8 mouse cellular contexts compared by ENCODE assay signal in the genomic region with DNA sequence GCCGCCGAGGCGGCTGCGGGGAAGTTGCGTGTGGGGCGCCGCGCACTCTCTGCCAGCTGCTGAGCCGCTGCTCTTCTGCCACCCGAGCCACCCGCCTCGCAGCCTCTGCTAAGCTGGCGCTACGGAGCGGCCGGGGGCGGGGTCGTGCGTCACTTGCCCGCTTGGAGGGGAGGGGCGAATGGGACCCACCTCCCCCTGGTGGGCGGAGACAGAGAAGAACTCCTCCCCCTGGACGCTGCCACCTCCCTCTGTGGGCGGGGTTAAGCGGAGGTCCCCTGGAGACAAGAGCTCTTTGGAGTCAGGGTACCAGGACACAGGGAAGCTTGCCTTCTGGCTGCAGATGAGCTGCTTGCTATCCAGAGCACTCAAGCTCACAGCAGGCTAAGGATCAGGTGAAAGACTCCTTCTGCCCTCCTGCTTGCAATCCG. TPM values are rescaled to one million over a fixed set of nuclear protein-coding genes. Genes with fewer than 3 reads are reported as not detected.
DNase-seq lines count a peak whose midpoint lies in the region; ATAC-seq lines count a peak whose summit lies in the region.

A gene (minus strand): TSS at position 151 of the 428 bp plus-strand sequence.

- H3K27me3 ChIP-seq in intestine, embryonic 15.5 days (replicated peaks), result no peaks in the 10 kb centered on the region; the same call in 1 of the 2 replicates

- H3K4me3 ChIP-seq in intestine, embryonic 15.5 days (replicated peaks), result peak within 1 kb of the TSS; percentile 80

- peak within 1 kb of the TSS; percentile 71 for H3K27ac ChIP-seq in intestine, embryonic 15.5 days

- intact Hi-C loops in gastrocnemius, postnatal 36 days (cut with DNase I), result loop anchor here (5.0 kb wide), 1 partner anchor 271 kb away; no protein-coding TSS in a partner anchor
- intact Hi-C loops in left cerebral cortex, postnatal 25 days (cut with DNase I), result loop anchor here (2.0 to 5.0 kb wide), 4 partner anchors 196 to 381 kb away; a partner anchor contains a TSS

- ATAC-seq in intestine, embryonic 15.5 days, result peak; percentile 97

- 0 out of 2 replicates have a peak, but pooled peaks cover 3% of the 10 kb centered on the region for H3K4me1 ChIP-seq in intestine, embryonic 15.5 days (replicated peaks)

- DNase-seq in adrenal gland, postnatal 10 days, result peak; percentile 95
- DNase-seq in embryo, embryonic 11 days, result peak; percentile 96
- DNase-seq in gastrocnemius, postnatal 36 days, result peak; percentile 75 to 81
- peak; percentile 89 to 95 for DNase-seq in left cerebral cortex, postnatal 25 days (ENCODE audit: low spot score in 2 of 2)
- DNase-seq in mesoderm, embryonic 11.5 days (ENCODE audit: low read depth, low spot score), result peak; percentile 95
- peak; percentile 90 for DNase-seq in right cerebral cortex, postnatal 25 days
- peak; percentile 77 to 88 for DNase-seq in urinary bladder, postnatal 36 days (ENCODE audit: low spot score in 2 of 2)

- H3K4me2 ChIP-seq in intestine, embryonic 15.5 days (replicated peaks), result peak within 1 kb of the TSS; percentile 96

- peak within 1 kb of the TSS; percentile 74 for H3K9ac ChIP-seq in intestine, embryonic 15.5 days

- WGBS in intestine, embryonic 15.5 days, result under 1% methylated on average over 26 of the region's 26 CpGs

- H3K36me3 ChIP-seq in intestine, embryonic 15.5 days, result no peaks in the 10 kb centered on the region

- H3K9me3 ChIP-seq in intestine, embryonic 15.5 days, result no peaks in the 10 kb centered on the region

RNA-seq across cellular contexts. Expression of the gene that starts here (rescaled TPM):
- total RNA-seq in adrenal gland, postnatal 10 days (2021), result 1 to 10 TPM; 4.5 to 5.3 TPM
- 1 to 10 TPM in 1 of 2 experiments, under 1 TPM in 1; 0.91 to 1.3 TPM for total RNA-seq in gastrocnemius, postnatal 36 days (2021)
- 1.1 and 1.2 TPM in 2 replicates for polyA plus RNA-seq in intestine, embryonic 15.5 days (2015; fragmentation: Nextera tagmentation; extraction: Ambion mirVana)
- total RNA-seq in left cerebral cortex, postnatal 25 days (2021), result 100 to 1,000 TPM; 109 to 116 TPM

Comparison
In these comparisons a context has a peak if more than half of its experiments do, and no peak if none do; other contexts are left out.
1. Peak in every context shown above with its lines: DNase-seq, ATAC-seq, H3K4me3 ChIP-seq and H3K27ac ChIP-seq.
2. RNA of the gene that starts here (total RNA-seq): 109 to 116 TPM in left cerebral cortex, postnatal 25 days; 4.5 to 5.3 TPM in adrenal gland, postnatal 10 days and 0.91 to 1.3 TPM in gastrocnemius, postnatal 36 days; every median in the first group is over 10 times any median in the second.